Mouse (Mus musculus): ENCODE results near the gene Acot5.

Gene Acot5

DNA sequence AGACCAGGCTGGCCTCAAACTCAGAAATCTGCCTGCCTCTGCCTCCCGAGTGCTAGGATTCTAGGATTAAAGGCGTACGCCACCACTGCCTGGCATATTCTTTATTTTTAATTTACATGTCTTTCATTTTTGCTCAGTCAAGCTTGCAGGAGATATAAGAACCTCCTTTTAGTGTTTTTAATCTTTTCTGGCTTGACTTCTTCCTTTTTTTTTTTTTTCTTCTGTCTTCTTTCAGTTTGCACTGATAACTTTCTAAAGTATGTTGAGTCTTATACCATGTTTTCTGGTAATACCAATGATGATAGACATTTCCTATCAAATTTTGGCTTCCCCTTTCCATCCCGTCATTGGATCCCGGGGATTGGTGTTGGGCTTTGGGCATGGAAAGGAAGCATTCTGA is 50.5 kb downstream of the Acot5 start:
- DNase-seq (ENCODE audit: low spot score), result no peak
